11 mouse cellular contexts compared by ENCODE assay signal in the genomic region with DNA sequence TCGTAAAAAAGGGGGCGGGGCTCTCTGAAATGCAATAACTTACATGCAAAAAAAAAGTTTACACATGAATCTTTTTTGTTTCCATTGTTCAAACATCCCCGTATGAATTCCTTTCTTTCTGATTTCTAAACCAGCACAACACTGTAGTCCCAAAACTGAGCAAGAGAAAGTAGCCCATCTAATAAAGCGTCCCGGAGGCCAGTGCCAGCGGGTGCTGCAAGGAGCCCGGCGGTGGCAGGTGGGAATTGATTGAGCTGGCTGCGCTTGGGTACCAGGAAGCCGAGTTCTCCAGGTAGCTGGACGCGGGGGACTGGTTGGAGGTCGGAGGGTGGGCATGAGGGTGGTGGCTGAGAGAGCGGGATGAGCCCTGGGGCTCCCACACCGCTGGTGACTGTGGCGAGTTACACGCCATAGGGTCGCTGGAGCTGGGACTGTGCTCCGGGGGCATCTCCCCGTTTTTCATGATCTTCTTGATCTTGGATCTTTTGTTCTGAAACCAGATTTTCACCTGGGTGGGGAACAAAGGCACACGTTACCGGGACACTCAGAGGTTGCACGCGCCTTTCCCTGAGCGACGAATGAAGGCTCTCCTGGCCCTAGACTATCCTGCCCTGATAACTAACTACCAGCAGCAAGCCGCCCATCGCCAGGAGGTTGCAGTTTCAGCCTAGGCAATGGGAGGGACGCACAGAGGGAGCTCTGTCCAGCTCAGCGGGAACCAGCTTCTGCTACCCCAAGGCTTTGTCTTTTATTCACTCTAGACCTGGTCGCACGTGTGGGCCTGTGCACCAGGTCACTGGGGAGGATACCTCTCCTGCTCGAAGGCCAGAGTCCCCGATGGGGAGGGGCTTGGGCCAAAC. TPM values are rescaled to one million over a fixed set of nuclear protein-coding genes. Genes with fewer than 3 reads are reported as not detected.
A peak's percentile ranks its signal among the peaks of the same experiment; 100 is the strongest.
DNase-seq lines count a peak whose midpoint lies in the region; ATAC-seq lines count a peak whose summit lies in the region.
"Had no signal": no experiment of that assay in that cellular context is flagged by ENCODE, and none has a peak within 500 bp of the region (broad histone marks: within the 10 kb centered on the region; RNA-seq: fewer than 3 reads in every experiment).

No protein-coding gene starts in this region.

- peaks cover 98% of the 10 kb centered on the region for H3K27me3 ChIP-seq in hindbrain, embryonic 12.5 days
- peaks cover 99% of the 10 kb centered on the region for H3K27me3 ChIP-seq in hindbrain, embryonic 13.5 days
- H3K27me3 ChIP-seq in embryonic facial prominence, embryonic 15.5 days, result peaks cover 90% of the 10 kb centered on the region

- ATAC-seq in hindbrain, embryonic 12.5 days (ENCODE audit: low FRiP score), result no peak
- ATAC-seq in hindbrain, embryonic 13.5 days (ENCODE audit: low FRiP score), result no peak; the same call in 1 of the 2 replicates
- no peak for ATAC-seq in embryonic facial prominence, embryonic 15.5 days (ENCODE audit: insufficient number of reproducible peaks, low FRiP score, low TSS enrichment, low read depth)
- ATAC-seq in megakaryocyte-erythroid progenitor cell, adult 5-6 weeks (replicated peaks; ENCODE audit: low FRiP score, low TSS enrichment, poor library complexity, severe bottlenecking), result 0 out of 2 replicates have a peak, but pooled peaks have one; percentile 35

- H3K4me1 ChIP-seq in hindbrain, embryonic 12.5 days, result peaks cover 20% of the 10 kb centered on the region
- peaks cover 18% of the 10 kb centered on the region for H3K4me1 ChIP-seq in hindbrain, embryonic 13.5 days (replicated peaks)
- peaks cover 50% of the 10 kb centered on the region for H3K4me1 ChIP-seq in embryonic facial prominence, embryonic 15.5 days

- no peaks in the 10 kb centered on the region for H3K36me3 ChIP-seq in hindbrain, embryonic 12.5 days
- no peaks in the 10 kb centered on the region for H3K36me3 ChIP-seq in hindbrain, embryonic 13.5 days
- H3K36me3 ChIP-seq in embryonic facial prominence, embryonic 15.5 days, result no peaks in the 10 kb centered on the region

- H3K27ac ChIP-seq in hindbrain, embryonic 12.5 days, result no peak overlapping the region
- H3K27ac ChIP-seq in hindbrain, embryonic 13.5 days, result no peak overlapping the region
- H3K27ac ChIP-seq in embryonic facial prominence, embryonic 15.5 days (replicated peaks), result no peak overlapping the region

- H3K9ac ChIP-seq in hindbrain, embryonic 12.5 days, result peak overlapping the region; percentile 13; the same call in 1 of the 2 replicates
- no peak overlapping the region for H3K9ac ChIP-seq in hindbrain, embryonic 13.5 days
- H3K9ac ChIP-seq in embryonic facial prominence, embryonic 15.5 days, result peak overlapping the region; percentile 9; the same call in 1 of the 2 replicates

- 2% methylated on average over 34 of the region's 34 CpGs for WGBS in hindbrain, embryonic 12.5 days
- 2% methylated on average over 34 of the region's 34 CpGs for WGBS in hindbrain, embryonic 13.5 days
- 20% methylated on average over 34 of the region's 34 CpGs for WGBS in embryonic facial prominence, embryonic 15.5 days

- peak overlapping the region; percentile 40 for H3K4me3 ChIP-seq in hindbrain, embryonic 12.5 days
- H3K4me3 ChIP-seq in hindbrain, embryonic 13.5 days, result no peak overlapping the region
- peak overlapping the region; percentile 57 for H3K4me3 ChIP-seq in embryonic facial prominence, embryonic 15.5 days (replicated peaks)

- peak overlapping the region; percentile 21 for H3K4me2 ChIP-seq in hindbrain, embryonic 12.5 days (replicated peaks)
- H3K4me2 ChIP-seq in hindbrain, embryonic 13.5 days, result no peak overlapping the region
- peak overlapping the region; percentile 80 for H3K4me2 ChIP-seq in embryonic facial prominence, embryonic 15.5 days (replicated peaks)

- no peaks in the 10 kb centered on the region for H3K9me3 ChIP-seq in hindbrain, embryonic 12.5 days (replicated peaks)
- H3K9me3 ChIP-seq in hindbrain, embryonic 13.5 days, result no peaks in the 10 kb centered on the region
- no peaks in the 10 kb centered on the region for H3K9me3 ChIP-seq in embryonic facial prominence, embryonic 15.5 days (replicated peaks)

- DNase-seq in R1 (ENCODE audit: low read depth, low spot score), result peak; percentile 42
- no peak for DNase-seq in spleen, adult 18-20 months
- DNase-seq in layer of hippocampus, postnatal 25 days (ENCODE audit: extremely low spot score in 1 of 2, low spot score in 1 of 2), result no peak
- no peak for DNase-seq in gastrocnemius, adult 8-10 months (ENCODE audit: low spot score in 2 of 2)
- DNase-seq: adrenal gland, adult 8-10 months; cerebellum, adult 18-20 months; thymus, postnatal 14 days had no signal

RNA-seq across cellular contexts. Expression of a gene that starts 3.7 kb away (rescaled TPM):
- 10.7 and 19.2 TPM in 2 replicates for polyA plus RNA-seq in hindbrain, embryonic 12.5 days (2016; fragmentation: Nextera tagmentation; extraction: Ambion mirVana)
- 1.3 and 1.9 TPM in 2 replicates for polyA plus RNA-seq in hindbrain, embryonic 13.5 days (2015; fragmentation: Nextera tagmentation; extraction: Ambion mirVana)
- 46.9 and 56.0 TPM in 2 replicates for polyA plus RNA-seq in embryonic facial prominence, embryonic 15.5 days (2015; fragmentation: Nextera tagmentation; extraction: Ambion mirVana)
- total RNA-seq in megakaryocyte-erythroid progenitor cell, adult 5-6 weeks (2014; fragmentation: Nextera tagmentation), result not detected in 2 replicates
- not detected in 2 replicates for total RNA-seq in megakaryocyte-erythroid progenitor cell, adult 5-6 weeks (2017)
- total RNA-seq in layer of hippocampus, postnatal 25 days (2021), result 1 to 10 TPM; 4.2 to 6.1 TPM
- total RNA-seq in gastrocnemius, adult 8-10 months (2022), result not detected

RNA-seq across cellular contexts. Expression of a gene that starts 15.1 kb away (rescaled TPM):
- 1.0 and 2.6 TPM in 2 replicates for polyA plus RNA-seq in hindbrain, embryonic 12.5 days (2016; fragmentation: Nextera tagmentation; extraction: Ambion mirVana)
- 0.18 TPM in 1 of 2 replicates, not detected in the other for polyA plus RNA-seq in hindbrain, embryonic 13.5 days (2015; fragmentation: Nextera tagmentation; extraction: Ambion mirVana)
- polyA plus RNA-seq in embryonic facial prominence, embryonic 15.5 days (2015; fragmentation: Nextera tagmentation; extraction: Ambion mirVana), result 2.7 and 3.2 TPM in 2 replicates
- not detected in 2 replicates for total RNA-seq in megakaryocyte-erythroid progenitor cell, adult 5-6 weeks (2014; fragmentation: Nextera tagmentation)
- not detected in 2 replicates for total RNA-seq in megakaryocyte-erythroid progenitor cell, adult 5-6 weeks (2017)
- total RNA-seq in layer of hippocampus, postnatal 25 days (2021), result 1 to 10 TPM; 6.2 to 8.1 TPM
- not detected for total RNA-seq in gastrocnemius, adult 8-10 months (2022)

Comparison
In these comparisons a context has a peak if more than half of its experiments do, and no peak if none do; other contexts are left out.
1. RNA of a gene that starts 3.7 kb away (total RNA-seq): 4.2 to 6.1 TPM in layer of hippocampus, postnatal 25 days; not detected in megakaryocyte-erythroid progenitor cell, adult 5-6 weeks and not detected in gastrocnemius, adult 8-10 months; every median in the first group is over 4 times any median in the second.
2. RNA of a gene that starts 15.1 kb away (total RNA-seq): 6.2 to 8.1 TPM in layer of hippocampus, postnatal 25 days; not detected in megakaryocyte-erythroid progenitor cell, adult 5-6 weeks and not detected in gastrocnemius, adult 8-10 months; every median in the first group is over 4 times any median in the second.